Mouse (Mus musculus) neural tube, embryonic 13.5 days (tissue): ENCODE measurements around the gene Ifrd2. TPM values are rescaled to one million over a fixed set of nuclear protein-coding genes. Genes with fewer than 3 reads are reported as not detected.
A peak's percentile ranks its signal among the peaks of the same experiment; 100 is the strongest.

Experiments
- ATAC-seq: fragments of 200-750 bp; cut with Nextera tagmentation; 2 replicates; pipeline ENCODE4 v1.8.0; 2017; ENCODE audit warnings: low read depth, mild to moderate bottlenecking, moderate TSS enrichment, moderate library complexity
- H3K27ac ChIP-seq: fragments of 300-500 bp; sonication (generic); replicated peaks from 2 replicates; pipeline ENCODE4 v1.5.1; 2015; ENCODE audit warnings: moderate library complexity, mild to moderate bottlenecking, inconsistent platforms
- H3K27me3 ChIP-seq: fragments of 300-500 bp; sonication (generic); 2 replicates; pipeline ENCODE4 v1.6.1; 2015; ENCODE audit warnings: mild to moderate bottlenecking, inconsistent platforms
- H3K36me3 ChIP-seq: fragments of 300-500 bp; sonication (generic); 2 replicates; pipeline ENCODE4 v1.6.1; 2015; ENCODE audit warnings: mild to moderate bottlenecking, inconsistent platforms
- H3K4me1 ChIP-seq: fragments of 300-500 bp; sonication (generic); replicated peaks from 2 replicates; pipeline ENCODE4 v1.6.1; 2015; ENCODE audit warnings: inconsistent platforms
- H3K4me2 ChIP-seq: fragments of 300-500 bp; sonication (generic); 2 replicates; pipeline ENCODE4 v1.6.1; 2015; ENCODE audit warnings: inconsistent platforms, mild to moderate bottlenecking, moderate library complexity
- H3K4me3 ChIP-seq: fragments of 300-500 bp; sonication (generic); 2 replicates; pipeline ENCODE4 v1.5.1; 2015; ENCODE audit warnings: mild to moderate bottlenecking, inconsistent platforms
- H3K9ac ChIP-seq: fragments of 300-500 bp; sonication (generic); 2 replicates; pipeline ENCODE4 v1.6.1; 2015; ENCODE audit warnings: moderate library complexity, mild to moderate bottlenecking, inconsistent platforms
- H3K9me3 ChIP-seq: fragments of 300-500 bp; sonication (generic); 2 replicates; pipeline ENCODE4 v1.6.1; 2016; ENCODE audit warnings: inconsistent platforms
- WGBS: fragments of 180-500 bp; shearing (Covaris S2); methylation state at CpG from one replicate; pipeline ENCODE4 v1.1.7; 2015; 5-methylcytosine and 5-hydroxymethylcytosine counted together
- polyA plus RNA-seq: library from polyadenylated mRNA; unstranded; fragments of >200 nt; fragmentation: Nextera tagmentation; extraction: Ambion mirVana; gene quantifications from 2 replicates; pipeline ENCODE4 v1.2.1, GENCODE M21; 2015

The Ifrd2 gene
- polyA plus RNA-seq, 1 experiment from 2014 or later: 13.5 TPM

- H3K4me2 ChIP-seq: no peak overlapping the region
- H3K27ac ChIP-seq: peak overlapping the region; percentile 25; the same call in 1 of the 2 replicates
- WGBS: 46% methylated on average over 7 of the region's 8 CpGs
- H3K9ac ChIP-seq: 0 out of 2 replicates have a peak overlapping the region, but pooled peaks have one; percentile 31
- no peaks in the 10 kb centered on the region for H3K36me3 ChIP-seq
- no peak overlapping the region for H3K4me3 ChIP-seq
- peaks cover 37% of the 10 kb centered on the region for H3K4me1 ChIP-seq
- H3K9me3 ChIP-seq: no peaks in the 10 kb centered on the region
- ATAC-seq: no peak
- H3K27me3 ChIP-seq: no peaks in the 10 kb centered on the region
These were observed 52.9 kb downstream of the Ifrd2 start for GRCm38 (mm10) chr9:107640257-107640772.

DNA sequence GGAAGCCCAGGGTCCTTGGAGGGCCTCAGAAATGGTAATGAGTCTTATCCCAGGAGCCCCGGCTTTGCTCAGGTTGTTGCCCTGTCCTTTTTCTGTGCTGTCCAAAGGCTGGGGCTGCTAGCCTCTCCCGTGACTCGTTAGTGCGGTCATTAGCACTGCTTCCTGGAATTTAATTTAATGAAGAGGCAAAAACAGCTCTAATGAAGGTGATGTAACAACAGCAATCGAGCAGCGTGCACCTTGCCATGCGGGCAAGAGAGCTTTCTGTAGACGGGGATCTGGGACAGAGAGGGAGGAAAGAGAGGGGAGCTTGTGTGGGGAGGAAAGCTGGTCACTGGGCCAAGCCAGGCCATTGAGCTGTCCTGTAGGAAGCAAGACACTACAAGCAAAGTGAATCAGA lies 54.2 kb downstream of the Ifrd2 start:
- ATAC-seq: no peak
- peaks cover 27% of the 10 kb centered on the region for H3K4me1 ChIP-seq
- H3K36me3 ChIP-seq: no peaks in the 10 kb centered on the region
- H3K4me3 ChIP-seq: no peak overlapping the region
- no peaks in the 10 kb centered on the region for H3K9me3 ChIP-seq
- H3K9ac ChIP-seq: 0 out of 2 replicates have a peak overlapping the region, but pooled peaks have one; percentile 2
- no peaks in the 10 kb centered on the region for H3K27me3 ChIP-seq
- 26% methylated on average over 8 of the region's 8 CpGs for WGBS
- no peak overlapping the region for H3K4me2 ChIP-seq
- H3K27ac ChIP-seq: peak overlapping the region; percentile 53

Other genes with a start within 250 kb of the Ifrd2 start
- 13.0 and 15.0 TPM in 2 replicates for gene Hemk1, start 249.3 kb upstream of the Ifrd2 start, polyA plus RNA-seq
- gene 6430571L13Rik, start 247.0 kb upstream of the Ifrd2 start, polyA plus RNA-seq: 6.4 and 6.5 TPM in 2 replicates
- gene Cacna2d2, start 188.0 kb upstream of the Ifrd2 start, polyA plus RNA-seq: 8.1 and 8.6 TPM in 2 replicates
- 43.4 and 44.4 TPM in 2 replicates for gene Tmem115, start 53.7 kb upstream of the Ifrd2 start, polyA plus RNA-seq
- gene Cyb561d2, start 45.4 kb upstream of the Ifrd2 start, polyA plus RNA-seq: 33.0 and 40.1 TPM in 2 replicates
- gene Nprl2, start 45.4 kb upstream of the Ifrd2 start, polyA plus RNA-seq: 66.7 and 73.7 TPM in 2 replicates
- gene Zmynd10, start 40.3 kb upstream of the Ifrd2 start, polyA plus RNA-seq: 1.2 and 1.3 TPM in 2 replicates
- gene Rassf1, start 36.1 kb upstream of the Ifrd2 start, polyA plus RNA-seq: 35.4 and 39.0 TPM in 2 replicates
- 95.3 and 114 TPM in 2 replicates for gene Tusc2, start 24.4 kb upstream of the Ifrd2 start, polyA plus RNA-seq
- 76.8 and 77.5 TPM in 2 replicates for gene Hyal2, start 19.7 kb upstream of the Ifrd2 start, polyA plus RNA-seq
- gene Hyal1, start 10.7 kb upstream of the Ifrd2 start, polyA plus RNA-seq: 8.2 and 8.5 TPM in 2 replicates
- gene Naa80, start 8.8 kb upstream of the Ifrd2 start, polyA plus RNA-seq: 15.9 and 19.0 TPM in 2 replicates
- 1.9 and 2.0 TPM in 2 replicates for gene Hyal3, start 6.8 kb upstream of the Ifrd2 start, polyA plus RNA-seq
- gene Sema3b, start 21.6 kb downstream of the Ifrd2 start, polyA plus RNA-seq: 6.5 and 9.0 TPM in 2 replicates
- gene Gnai2, start 47.7 kb downstream of the Ifrd2 start, polyA plus RNA-seq: 350 and 384 TPM in 2 replicates
- 23.9 and 25.6 TPM in 2 replicates for gene Slc38a3, start 81.9 kb downstream of the Ifrd2 start, polyA plus RNA-seq
- gene Gnat1, start 92.1 kb downstream of the Ifrd2 start, polyA plus RNA-seq: 0.96 and 2.4 TPM in 2 replicates
- 12.2 and 13.2 TPM in 2 replicates for gene Sema3f, start 122.8 kb downstream of the Ifrd2 start, polyA plus RNA-seq
- 252 and 279 TPM in 2 replicates for gene Rbm5, start 183.4 kb downstream of the Ifrd2 start, polyA plus RNA-seq